Mouse (Mus musculus) CH12.LX (cell line): Measurements from ENCODE around the gene Pgf.

Source experiments
- BHLHE40 ChIP-seq: IDR thresholded peaks from 2 replicates; pipeline ENCODE4 v1.6.1; 2011; ENCODE audit warnings: mild to moderate bottlenecking, low read depth, low read length, improper control_type of control experiment
- CTCF ChIP-seq, 2 experiments: IDR thresholded peaks in 1 of 2; conservative IDR thresholded peaks in 1 of 2; 2 replicates each; pipeline ENCODE4 v1.5.1; 2011 to 2012; ENCODE audit warnings: low read depth in 2 of 2, low read length in 2 of 2, improper control_type of control experiment in 1 of 2, inconsistent platforms in 1 of 2, mild to moderate bottlenecking in 1 of 2, moderate library complexity in 1 of 2
- EP300 ChIP-seq: IDR thresholded peaks from 2 replicates; pipeline ENCODE4 v1.6.1; 2011; ENCODE audit warnings: low read length, improper control_type of control experiment
- ETS1 ChIP-seq: conservative IDR thresholded peaks from 2 replicates; pipeline ENCODE4 v1.6.1; 2012; ENCODE audit warnings: low read depth, mild to moderate bottlenecking, inconsistent platforms, low read length, improper control_type of control experiment, moderate library complexity
- POLR2A ChIP-seq: IDR thresholded peaks from 2 replicates; pipeline ENCODE4 v1.6.1; 2011; ENCODE audit warnings: low read depth, mild to moderate bottlenecking, improper control_type of control experiment, low read length
- POLR2AphosphoS2 ChIP-seq: IDR thresholded peaks from 2 replicates; pipeline ENCODE4 v1.6.1; 2011; ENCODE audit warnings: low read depth, low read length, improper control_type of control experiment
- TBP ChIP-seq: conservative IDR thresholded peaks from 2 replicates; pipeline ENCODE4 v1.6.1; 2011; ENCODE audit warnings: low read depth, low read length, improper control_type of control experiment

GRCm38 (mm10) chr12:85215031-85215430, 37.4 kb upstream of the Pgf start:
- TF ChIP-seq ETS1: no peak
- no peak for TF ChIP-seq POLR2A
- TF ChIP-seq EP300: no peak
- TF ChIP-seq TBP: no peak
- no peak for TF ChIP-seq CTCF (conservative IDR thresholded peaks at IDR 0.05 in 1 of 2, IDR thresholded peaks at IDR 0.05 in 1 of 2; ENCODE audit: low read depth in 2 of 2, low read length in 2 of 2)
- TF ChIP-seq BHLHE40: no peak
- no peak for TF ChIP-seq POLR2AphosphoS2
